Mouse (Mus musculus) cortical plate, adult 2 months (tissue): ENCODE measurements at regions not wholly inside any gene's neighbourhood (a gene's known extent, or its start where the extent isn't known, plus 50 kb on each side); places are given as distances from the start of the nearest gene placed in this dataset.

Source experiments
- CTCF ChIP-seq: fragments of 200-500 bp; IDR thresholded peaks from 2 replicates; pipeline ENCODE4 v1.5.1; 2011; ENCODE audit warnings: mild to moderate bottlenecking, control low read depth, low read length; ENCODE audit not compliant: insufficient read depth; ENCODE audit errors: extremely low read depth
- POLR2A ChIP-seq: fragments of 200-500 bp; IDR thresholded peaks from 2 replicates; pipeline ENCODE4 v1.6.1; 2011; ENCODE audit warnings: mild to moderate bottlenecking, low read length, control low read depth; ENCODE audit not compliant: insufficient read depth; ENCODE audit errors: extremely low read depth

DNA sequence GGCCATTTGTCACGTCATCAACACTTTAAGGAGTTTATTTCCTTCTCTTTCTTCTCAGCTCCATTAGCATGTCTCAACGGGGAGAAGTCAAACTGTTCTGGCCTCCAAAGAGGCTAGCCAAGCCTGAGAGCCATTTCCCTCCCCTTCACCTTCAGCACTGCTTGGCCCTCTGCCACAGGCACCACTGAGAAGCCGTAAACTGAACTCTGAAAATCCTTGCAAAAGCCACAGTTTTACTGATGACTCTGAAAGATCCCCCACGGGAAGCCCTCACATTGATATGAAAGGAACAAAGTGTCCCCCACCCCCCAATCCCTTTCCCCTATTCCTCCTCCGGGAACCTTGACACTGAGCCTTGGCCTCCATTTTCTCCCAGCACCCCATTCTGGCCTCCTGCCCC, 188.1 kb upstream of the Arid1b start:
- no peak for TF ChIP-seq CTCF
- no peak for TF ChIP-seq POLR2A
